ENCODE assay signal across 20 mouse cellular contexts in genomic region chr14:57385667-57386066, GRCm38 (mm10). TPM values are rescaled to one million over a fixed set of nuclear protein-coding genes. Genes with fewer than 3 reads are reported as not detected.
DNase-seq lines count a peak whose midpoint lies in the region; ATAC-seq and TF ChIP-seq lines count a peak whose summit lies in the region.
"Had no signal": no experiment of that assay in that cellular context is flagged by ENCODE, and none has a peak within 500 bp of the region (broad histone marks: within the 10 kb centered on the region; RNA-seq: fewer than 3 reads in every experiment).

No protein-coding gene starts in this region.

- H3K27ac ChIP-seq in intestine, embryonic 15.5 days, result 0 out of 2 replicates have a peak overlapping the region, but pooled peaks have one; percentile 3
- H3K27ac ChIP-seq in intestine, postnatal 0 days (ENCODE audit: low read depth, low read length), result peak overlapping the region; percentile 57
- H3K27ac ChIP-seq in stomach, postnatal 0 days (replicated peaks), result no peak overlapping the region
- H3K27ac ChIP-seq in midbrain, embryonic 11.5 days (ENCODE audit: low read depth, low read length), result no peak overlapping the region
- H3K27ac ChIP-seq in forebrain, embryonic 15.5 days (replicated peaks), result no peak overlapping the region
- H3K27ac ChIP-seq: embryonic facial prominence, embryonic 10.5 days; embryonic facial prominence, embryonic 12.5 days; forebrain, embryonic 13.5 days had no signal

- 56% methylated on average over 5 of the region's 5 CpGs for WGBS in intestine, embryonic 15.5 days
- WGBS in intestine, postnatal 0 days, result 43% methylated on average over 5 of the region's 5 CpGs
- 65% methylated on average over 5 of the region's 5 CpGs for WGBS in stomach, postnatal 0 days
- WGBS in midbrain, embryonic 11.5 days, result 80% methylated on average over 5 of the region's 5 CpGs
- 93% methylated on average over 5 of the region's 5 CpGs for WGBS in forebrain, embryonic 15.5 days

- no peak for TF ChIP-seq CTCF in intestine, postnatal 0 days (IDR thresholded peaks at IDR 0.05; ENCODE audit: low read depth)
- TF ChIP-seq CTCF in stomach, postnatal 0 days (IDR thresholded peaks at IDR 0.05; ENCODE audit: low read depth), result no peak

- no peak overlapping the region for H3K4me2 ChIP-seq in intestine, embryonic 15.5 days (replicated peaks)
- no peak overlapping the region for H3K4me2 ChIP-seq in intestine, postnatal 0 days (replicated peaks; ENCODE audit: low read depth)
- H3K4me2 ChIP-seq in stomach, postnatal 0 days (replicated peaks; ENCODE audit: low read depth), result no peak overlapping the region
- no peak overlapping the region for H3K4me2 ChIP-seq in midbrain, embryonic 11.5 days
- H3K4me2 ChIP-seq in forebrain, embryonic 15.5 days (replicated peaks), result no peak overlapping the region
- H3K4me2 ChIP-seq: embryonic facial prominence, embryonic 12.5 days; forebrain, embryonic 13.5 days had no signal

- no peak for TF ChIP-seq EP300 in stomach, postnatal 0 days (optimal IDR thresholded peaks at IDR 0.05)

- H3K36me3 ChIP-seq in intestine, embryonic 15.5 days, result no peaks in the 10 kb centered on the region
- H3K36me3 ChIP-seq in intestine, postnatal 0 days (ENCODE audit: control insufficient read depth, insufficient read depth), result no peaks in the 10 kb centered on the region
- H3K36me3 ChIP-seq in stomach, postnatal 0 days (ENCODE audit: control insufficient read depth, insufficient read depth, low read length), result no peaks in the 10 kb centered on the region
- no peaks in the 10 kb centered on the region for H3K36me3 ChIP-seq in midbrain, embryonic 11.5 days (ENCODE audit: control insufficient read depth, insufficient read depth, low read length)
- H3K36me3 ChIP-seq in forebrain, embryonic 15.5 days, result no peaks in the 10 kb centered on the region
- H3K36me3 ChIP-seq: embryonic facial prominence, embryonic 10.5 days; embryonic facial prominence, embryonic 12.5 days had no signal

- H3K4me1 ChIP-seq in intestine, embryonic 15.5 days (replicated peaks), result no peaks in the 10 kb centered on the region
- H3K4me1 ChIP-seq in intestine, postnatal 0 days (replicated peaks; ENCODE audit: control insufficient read depth, insufficient read depth, low read length), result 0 out of 2 replicates have a peak, but pooled peaks cover 6% of the 10 kb centered on the region
- no peaks in the 10 kb centered on the region for H3K4me1 ChIP-seq in stomach, postnatal 0 days (replicated peaks; ENCODE audit: control insufficient read depth, insufficient read depth)
- no peaks in the 10 kb centered on the region for H3K4me1 ChIP-seq in midbrain, embryonic 11.5 days (ENCODE audit: control insufficient read depth, insufficient read depth, low read length)
- H3K4me1 ChIP-seq in forebrain, embryonic 15.5 days, result no peaks in the 10 kb centered on the region
- H3K4me1 ChIP-seq: embryonic facial prominence, embryonic 12.5 days; forebrain, embryonic 13.5 days had no signal

- no peak overlapping the region for H3K4me3 ChIP-seq in intestine, embryonic 15.5 days (replicated peaks)
- no peak overlapping the region for H3K4me3 ChIP-seq in intestine, postnatal 0 days (ENCODE audit: low read depth, low read length)
- H3K4me3 ChIP-seq in stomach, postnatal 0 days (ENCODE audit: low read depth, low read length), result no peak overlapping the region
- no peak overlapping the region for H3K4me3 ChIP-seq in midbrain, embryonic 11.5 days (ENCODE audit: low read depth, low read length)
- no peak overlapping the region for H3K4me3 ChIP-seq in forebrain, embryonic 15.5 days
- H3K4me3 ChIP-seq: embryonic facial prominence, embryonic 10.5 days; embryonic facial prominence, embryonic 12.5 days; forebrain, embryonic 13.5 days had no signal

- H3K9ac ChIP-seq in intestine, embryonic 15.5 days, result no peak overlapping the region
- no peak overlapping the region for H3K9ac ChIP-seq in intestine, postnatal 0 days (ENCODE audit: low read depth, low read length)
- no peak overlapping the region for H3K9ac ChIP-seq in stomach, postnatal 0 days (ENCODE audit: low read length)
- no peak overlapping the region for H3K9ac ChIP-seq in midbrain, embryonic 11.5 days (ENCODE audit: low read length)
- no peak overlapping the region for H3K9ac ChIP-seq in forebrain, embryonic 15.5 days (replicated peaks)
- H3K9ac ChIP-seq: embryonic facial prominence, embryonic 12.5 days; forebrain, embryonic 13.5 days had no signal

- H3K27me3 ChIP-seq in intestine, embryonic 15.5 days (replicated peaks), result no peaks in the 10 kb centered on the region
- H3K27me3 ChIP-seq in intestine, postnatal 0 days (replicated peaks; ENCODE audit: control insufficient read depth, insufficient read depth, low read length), result no peaks in the 10 kb centered on the region
- H3K27me3 ChIP-seq in stomach, postnatal 0 days (ENCODE audit: control insufficient read depth, insufficient read depth, low read length), result no peaks in the 10 kb centered on the region
- H3K27me3 ChIP-seq in midbrain, embryonic 11.5 days (ENCODE audit: control insufficient read depth, insufficient read depth, low read length), result no peaks in the 10 kb centered on the region
- H3K27me3 ChIP-seq in forebrain, embryonic 15.5 days, result no peaks in the 10 kb centered on the region
- H3K27me3 ChIP-seq: embryonic facial prominence, embryonic 12.5 days; forebrain, embryonic 13.5 days; Patski had no signal

- peak; percentile 54; the same call in 1 of the 2 replicates for ATAC-seq in intestine, embryonic 15.5 days
- peak; percentile 53 for ATAC-seq in intestine, postnatal 0 days
- ATAC-seq in stomach, postnatal 0 days (ENCODE audit: low FRiP score, low TSS enrichment), result 0 out of 2 replicates have a peak, but pooled peaks have one; percentile 60
- no peak for ATAC-seq in midbrain, embryonic 11.5 days (ENCODE audit: low FRiP score)
- ATAC-seq in forebrain, embryonic 15.5 days (replicated peaks), result no peak
- ATAC-seq: activated CD4-positive, CD25-positive, alpha-beta regulatory T cell, adult 4 months; forebrain, embryonic 13.5 days; forebrain, embryonic 16.5 days; Patski had no signal

- no peak for DNase-seq in stomach, postnatal 0 days (ENCODE audit: low spot score)
- DNase-seq in midbrain, embryonic 11.5 days (ENCODE audit: low spot score, missing footprints), result no peak
- DNase-seq in gastrocnemius, postnatal 10 days, result no peak
- DNase-seq: adrenal gland, adult 8-10 months; adrenal gland, postnatal 14 days; adrenal gland, postnatal 36 days; cerebellum, adult 11-12 months; cerebellum, adult 2 months; cerebellum, adult 9-10 months; cerebellum, postnatal 10 days; cerebellum, postnatal 25 days had no signal

- no peaks in the 10 kb centered on the region for H3K9me3 ChIP-seq in intestine, embryonic 15.5 days
- H3K9me3 ChIP-seq in intestine, postnatal 0 days (ENCODE audit: control insufficient read depth), result no peaks in the 10 kb centered on the region
- no peaks in the 10 kb centered on the region for H3K9me3 ChIP-seq in stomach, postnatal 0 days (ENCODE audit: control insufficient read depth, low read length)
- no peaks in the 10 kb centered on the region for H3K9me3 ChIP-seq in midbrain, embryonic 11.5 days (ENCODE audit: control insufficient read depth, low read length)
- H3K9me3 ChIP-seq in forebrain, embryonic 15.5 days, result no peaks in the 10 kb centered on the region
- H3K9me3 ChIP-seq: embryonic facial prominence, embryonic 10.5 days; embryonic facial prominence, embryonic 12.5 days; forebrain, embryonic 13.5 days had no signal

RNA-seq across cellular contexts. Expression of gene Cryl1, which starts 12.7 kb away (rescaled TPM):
- 91.6 and 103 TPM in 2 replicates for polyA plus RNA-seq in intestine, embryonic 15.5 days (2015; fragmentation: Nextera tagmentation; extraction: Ambion mirVana)
- 153 and 173 TPM in 2 replicates for polyA plus RNA-seq in intestine, postnatal 0 days (2015; fragmentation: Nextera tagmentation; extraction: Ambion mirVana)
- polyA plus RNA-seq in stomach, postnatal 0 days (2015; fragmentation: Nextera tagmentation; extraction: Ambion mirVana), result 49.8 and 51.3 TPM in 2 replicates
- polyA plus RNA-seq in midbrain, embryonic 11.5 days (2014; fragmentation: Nextera tagmentation; extraction: Ambion mirVana), result 8.2 and 9.2 TPM in 2 replicates
- 6.4 and 7.3 TPM in 2 replicates for polyA plus RNA-seq in forebrain, embryonic 15.5 days (2015; fragmentation: Nextera tagmentation; extraction: Ambion mirVana)
- total RNA-seq in gastrocnemius, postnatal 10 days (2021), result 1 to 10 TPM; 4.7 to 6.8 TPM

RNA-seq across cellular contexts. Expression of gene Ift88, which starts 38.2 kb away (rescaled TPM):
- polyA plus RNA-seq in intestine, embryonic 15.5 days (2015; fragmentation: Nextera tagmentation; extraction: Ambion mirVana), result 9.4 and 11.9 TPM in 2 replicates
- 5.1 and 5.2 TPM in 2 replicates for polyA plus RNA-seq in intestine, postnatal 0 days (2015; fragmentation: Nextera tagmentation; extraction: Ambion mirVana)
- 4.9 and 5.5 TPM in 2 replicates for polyA plus RNA-seq in stomach, postnatal 0 days (2015; fragmentation: Nextera tagmentation; extraction: Ambion mirVana)
- 17.2 and 18.1 TPM in 2 replicates for polyA plus RNA-seq in midbrain, embryonic 11.5 days (2014; fragmentation: Nextera tagmentation; extraction: Ambion mirVana)
- 15.9 TPM in 2 replicates for polyA plus RNA-seq in forebrain, embryonic 15.5 days (2015; fragmentation: Nextera tagmentation; extraction: Ambion mirVana)
- 1 to 10 TPM; 5.2 to 5.3 TPM for total RNA-seq in gastrocnemius, postnatal 10 days (2021)

Comparison
In these comparisons a context has a peak if more than half of its experiments do, and no peak if none do; other contexts are left out.
1. ATAC-seq: peak in intestine, embryonic 15.5 days (single experiment), intestine, postnatal 0 days (single experiment) and stomach, postnatal 0 days (single experiment); none in midbrain, embryonic 11.5 days (single experiment) and forebrain, embryonic 15.5 days (single experiment).
2. H3K27ac ChIP-seq: peak in intestine, embryonic 15.5 days (single experiment) and intestine, postnatal 0 days (single experiment); none in stomach, postnatal 0 days (single experiment), midbrain, embryonic 11.5 days (single experiment) and forebrain, embryonic 15.5 days (single experiment).